Mouse (Mus musculus): Measurements from ENCODE around the gene Armh3.
"Not testable (repeated sequence)": the region's sequence is repeated elsewhere in the genome, so short reads cannot be mapped to it uniquely, and the experiment has no call there.

- not testable (repeated sequence) for TF ChIP-seq CTCF (IDR thresholded peaks at IDR 0.05); EP300 (IDR thresholded peaks at IDR 0.05; ENCODE audit: insufficient read depth, low read depth, low read length)
Measured at GRCm38 (mm10) chr19:45805817-45806216, 192.5 kb downstream of the Armh3 start.
